Mouse (Mus musculus) liver, adult 2 months (tissue): Measurements from ENCODE around the gene Amdhd2.

Experiments used
- CTCF ChIP-seq: fragments of 200-500 bp; IDR thresholded peaks from 2 replicates; pipeline ENCODE4 v1.5.1; 2011; ENCODE audit warnings: low read depth, low read length, control low read depth
- POLR2A ChIP-seq: fragments of 200-500 bp; IDR thresholded peaks from 2 replicates; pipeline ENCODE4 v1.6.1; 2011; ENCODE audit warnings: low read length, control low read depth; ENCODE audit not compliant: insufficient read depth; ENCODE audit errors: extremely low read depth

DNA sequence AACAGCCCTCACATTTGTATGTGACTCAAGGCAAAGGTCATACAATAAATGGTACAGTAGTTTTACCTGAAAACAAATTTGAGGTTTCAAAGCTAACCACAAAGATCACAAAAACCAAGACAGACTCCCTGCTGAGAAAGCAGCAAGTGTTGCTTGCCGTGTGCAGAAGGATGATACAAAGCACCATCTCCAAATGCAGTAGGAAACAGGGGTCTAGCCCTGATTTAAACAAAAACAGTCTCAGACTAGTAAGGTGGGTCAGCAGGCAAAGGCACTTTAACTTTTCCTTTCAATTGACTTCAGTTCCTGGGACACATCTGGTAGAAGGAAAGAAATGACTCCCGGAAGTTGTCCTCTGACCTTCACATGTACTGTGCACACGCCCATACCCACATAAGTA, 36.8 kb downstream of the Amdhd2 start:
- TF ChIP-seq CTCF (no peak), POLR2A (no peak)
